Mouse (Mus musculus) small intestine, adult 2 months (tissue): Measurements from ENCODE around the gene Copb1. TPM values are rescaled to one million over a fixed set of nuclear protein-coding genes. Genes with fewer than 3 reads are reported as not detected.

ENCODE experiments used
- H3K27ac ChIP-seq: fragments of 200-500 bp; 2 replicates; pipeline ENCODE4 v1.5.1; 2012; ENCODE audit warnings: low read depth, low read length, control low read depth, inconsistent platforms; ENCODE audit not compliant: insufficient read depth
- H3K27me3 ChIP-seq: fragments of 200-500 bp; 2 replicates; pipeline ENCODE4 v1.6.1; 2012; ENCODE audit warnings: mild to moderate bottlenecking, moderate library complexity, low read length, inconsistent platforms; ENCODE audit not compliant: control insufficient read depth, insufficient read depth
- H3K36me3 ChIP-seq: fragments of 200-500 bp; 2 replicates; pipeline ENCODE4 v1.6.1; 2012; ENCODE audit warnings: mild to moderate bottlenecking, low read length, control low read depth, inconsistent platforms; ENCODE audit not compliant: control insufficient read depth, insufficient read depth
- H3K4me1 ChIP-seq: fragments of 200-500 bp; 2 replicates; pipeline ENCODE4 v1.6.1; 2012; ENCODE audit warnings: low read length, inconsistent platforms, mixed read lengths; ENCODE audit not compliant: control insufficient read depth, insufficient read depth, insufficient read length
- H3K4me3 ChIP-seq: fragments of 200-500 bp; 2 replicates; pipeline ENCODE4 v1.5.1; 2012; ENCODE audit warnings: low read depth, mild to moderate bottlenecking, control low read depth, inconsistent platforms, low read length, moderate library complexity
- CTCF ChIP-seq: fragments of 200-500 bp; IDR thresholded peaks from 2 replicates; pipeline ENCODE4 v1.5.1; 2012; ENCODE audit warnings: low read depth, mild to moderate bottlenecking, control low read depth, inconsistent platforms, low read length, moderate library complexity, mixed read lengths; ENCODE audit not compliant: insufficient replicate concordance, insufficient read length; ENCODE audit errors: extremely low read depth
- POLR2A ChIP-seq: fragments of 200-500 bp; IDR thresholded peaks from 2 replicates; pipeline ENCODE4 v1.6.1; 2012; ENCODE audit warnings: low read depth, mild to moderate bottlenecking, control low read depth, inconsistent platforms, low read length, moderate library complexity
- WGBS: fragments of 180-500 bp; shearing (Covaris S2); methylation state at CpG from one replicate; pipeline ENCODE4 v1.1.7; 2018; 5-methylcytosine and 5-hydroxymethylcytosine counted together
- polyA plus RNA-seq: library from polyadenylated mRNA; depleted of rRNA; stranded (reverse); fragments of >200 nt; gene quantifications from 2 replicates; pipeline ENCODE4 v1.2.3, GENCODE M21; 2012; rRNA removed

Copb1 gene
- polyA plus RNA-seq, 1 experiment: 21.3 TPM

- WGBS: 84% methylated on average over 3 of the region's 3 CpGs
- H3K4me1 ChIP-seq: peaks cover 9% of the 10 kb centered on the region; the same call in 1 of the 2 replicates
- H3K36me3 ChIP-seq: no peaks in the 10 kb centered on the region
- no peak overlapping the region for H3K27ac ChIP-seq
- H3K4me3 ChIP-seq: no peak overlapping the region
- H3K27me3 ChIP-seq: no peaks in the 10 kb centered on the region
- TF ChIP-seq CTCF (no peak), POLR2A (no peak)
These were observed 71.8 kb downstream of the Copb1 start for GRCm38 (mm10) chr7:114182708-114183107.

- 0 out of 2 replicates have a peak overlapping the region, but pooled peaks have one; percentile 17 for H3K27ac ChIP-seq
- H3K4me1 ChIP-seq: peaks cover 9% of the 10 kb centered on the region; the same call in 1 of the 2 replicates
- no peak overlapping the region for H3K4me3 ChIP-seq
- H3K27me3 ChIP-seq: no peaks in the 10 kb centered on the region
- WGBS: 10% methylated on average over 5 of the region's 5 CpGs
- no peak for TF ChIP-seq POLR2A
- TF ChIP-seq CTCF: no peak
- H3K36me3 ChIP-seq: no peaks in the 10 kb centered on the region
These were observed 73.1 kb downstream of the Copb1 start for GRCm38 (mm10) chr7:114181391-114181790.

- 79% methylated on average over 2 of the region's 2 CpGs for WGBS
- Histone ChIP-seq H3K36me3 (no peaks in the 10 kb centered on the region), H3K4me1 (peaks cover 2% of the 10 kb centered on the region; the same call in 1 of the 2 replicates), H3K27me3 (no peaks in the 10 kb centered on the region), H3K4me3 (no peak overlapping the region), H3K27ac (no peak overlapping the region)
- TF ChIP-seq POLR2A (no peak), CTCF (no peak)
These were observed 77.9 kb downstream of the Copb1 start for GRCm38 (mm10) chr7:114176588-114176987.

- no peak overlapping the region for H3K4me3 ChIP-seq
- H3K27ac ChIP-seq: no peak overlapping the region
- H3K4me1 ChIP-seq: no peaks in the 10 kb centered on the region
- WGBS: 57% methylated on average over 8 of the region's 8 CpGs
- no peaks in the 10 kb centered on the region for H3K27me3 ChIP-seq
- H3K36me3 ChIP-seq: no peaks in the 10 kb centered on the region
- TF ChIP-seq POLR2A (no peak), CTCF (no peak)
These were observed 83.0 kb downstream of the Copb1 start for GRCm38 (mm10) chr7:114171354-114172097.

GRCm38 (mm10) chr7:114169996-114170395 lies 84.5 kb downstream of the Copb1 start:
- H3K4me3 ChIP-seq: no peak overlapping the region
- TF ChIP-seq POLR2A (no peak), CTCF (no peak)
- H3K27ac ChIP-seq: no peak overlapping the region
- H3K4me1 ChIP-seq: no peaks in the 10 kb centered on the region
- 91% methylated on average over 4 of the region's 4 CpGs for WGBS
- no peaks in the 10 kb centered on the region for H3K36me3 ChIP-seq
- no peaks in the 10 kb centered on the region for H3K27me3 ChIP-seq

- Histone ChIP-seq H3K4me3 (no peak overlapping the region), H3K27me3 (no peaks in the 10 kb centered on the region), H3K36me3 (no peaks in the 10 kb centered on the region), H3K27ac (no peak overlapping the region), H3K4me1 (no peaks in the 10 kb centered on the region)
- TF ChIP-seq POLR2A (no peak), CTCF (no peak)
- 76% methylated on average over 2 of the region's 2 CpGs for WGBS
These were observed 85.1 kb downstream of the Copb1 start for GRCm38 (mm10) chr7:114169381-114169780.

Other genes starting within 250 kb of the Copb1 start
- gene Rras2, start 136.9 kb downstream of the Copb1 start, polyA plus RNA-seq: 16.0 and 21.3 TPM in 2 replicates
- 21.6 and 39.1 TPM in 2 replicates for gene Psma1, start 21.4 kb upstream of the Copb1 start, polyA plus RNA-seq
- gene Pde3b, start 160.6 kb upstream of the Copb1 start, polyA plus RNA-seq: 2.1 and 2.6 TPM in 2 replicates